Mouse (Mus musculus): ENCODE data around the gene Mia.

DNA sequence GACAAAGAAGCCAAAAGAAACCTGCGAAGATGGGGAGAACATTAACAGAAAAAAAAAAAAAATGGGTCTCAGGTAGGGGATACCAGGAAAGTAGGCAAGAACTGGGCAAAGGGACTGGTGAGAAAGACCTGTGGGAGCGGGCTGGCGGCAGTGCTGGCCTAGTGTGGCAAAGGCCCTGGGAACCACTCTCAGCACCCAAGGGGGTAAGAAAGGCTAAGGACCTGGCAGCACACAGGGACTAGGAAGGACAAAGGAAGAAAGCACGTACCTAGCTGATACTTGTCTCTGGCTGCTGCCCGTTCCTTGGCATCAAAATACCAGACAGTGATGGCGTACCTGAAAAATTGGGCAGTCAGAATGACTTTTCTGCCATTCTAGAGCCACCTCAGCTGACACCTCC, 21.7 kb downstream of the Mia start:
- TF ChIP-seq TAL1 (IDR thresholded peaks at IDR 0.05; ENCODE audit: low read length) (no peak), GATA1 (IDR thresholded peaks at IDR 0.05; ENCODE audit: low read length) (no peak)

Measured in erythroblast, embryonic 14.5 days (primary cell).